Mouse (Mus musculus) frontal cortex, postnatal 10 days (tissue): Measurements from ENCODE around the gene Hoxc11.

Experiments
- DNase-seq, 2 experiments: peaks; one replicate each; pipeline ENCODE4 v3.0.0; 2022; ENCODE audit warnings: low spot score in 2 of 2, mixed read lengths in 1 of 2

Hoxc11 gene

DNA sequence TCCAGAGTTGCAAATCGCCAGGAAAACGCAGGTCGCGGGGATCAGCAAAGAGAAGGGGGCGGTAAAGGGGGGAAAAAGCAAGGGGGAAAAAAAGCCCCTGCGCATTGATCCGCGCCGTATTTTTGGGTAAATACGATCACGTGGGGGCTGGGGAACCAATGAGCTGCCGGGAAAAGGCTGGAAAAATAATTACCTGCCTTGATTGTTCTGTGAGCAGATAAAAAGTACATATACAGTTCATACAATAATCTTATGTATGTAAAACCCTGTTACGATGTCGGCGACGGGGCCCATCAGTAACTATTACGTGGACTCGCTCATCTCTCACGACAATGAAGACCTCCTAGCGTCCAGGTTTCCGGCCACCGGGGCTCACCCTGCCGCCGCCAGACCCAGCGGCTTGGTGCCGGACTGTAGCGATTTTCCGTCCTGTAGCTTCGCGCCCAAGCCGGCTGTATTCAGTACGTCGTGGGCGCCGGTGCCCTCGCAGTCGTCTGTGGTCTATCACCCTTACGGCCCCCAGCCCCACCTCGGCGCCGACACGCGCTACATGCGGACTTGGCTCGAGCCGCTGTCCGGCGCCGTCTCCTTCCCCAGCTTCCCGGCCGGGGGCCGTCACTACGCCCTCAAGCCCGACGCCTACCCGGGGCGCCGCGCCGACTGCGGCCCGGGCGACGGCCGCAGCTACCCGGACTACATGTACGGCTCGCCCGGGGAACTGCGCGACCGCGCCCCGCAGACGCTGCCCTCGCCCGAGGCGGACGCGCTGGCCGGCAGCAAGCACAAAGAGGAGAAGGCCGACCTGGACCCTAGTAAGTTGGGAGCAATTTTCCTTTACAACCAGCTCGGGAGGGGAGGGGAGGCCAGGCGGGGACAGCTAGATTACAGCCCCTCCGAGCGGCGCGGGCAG, 27.4 kb downstream of the Hoxc11 start:
- DNase-seq: no peak

GRCm38 (mm10) chr15:102983716-102984115, 29.5 kb downstream of the Hoxc11 start:
- no peak for DNase-seq

- no peak for DNase-seq
These were observed 30.3 kb downstream of the Hoxc11 start for GRCm38 (mm10) chr15:102984521-102984920.

GRCm38 (mm10) chr15:102984925-102985324, 30.7 kb downstream of the Hoxc11 start:
- DNase-seq: no peak

DNA sequence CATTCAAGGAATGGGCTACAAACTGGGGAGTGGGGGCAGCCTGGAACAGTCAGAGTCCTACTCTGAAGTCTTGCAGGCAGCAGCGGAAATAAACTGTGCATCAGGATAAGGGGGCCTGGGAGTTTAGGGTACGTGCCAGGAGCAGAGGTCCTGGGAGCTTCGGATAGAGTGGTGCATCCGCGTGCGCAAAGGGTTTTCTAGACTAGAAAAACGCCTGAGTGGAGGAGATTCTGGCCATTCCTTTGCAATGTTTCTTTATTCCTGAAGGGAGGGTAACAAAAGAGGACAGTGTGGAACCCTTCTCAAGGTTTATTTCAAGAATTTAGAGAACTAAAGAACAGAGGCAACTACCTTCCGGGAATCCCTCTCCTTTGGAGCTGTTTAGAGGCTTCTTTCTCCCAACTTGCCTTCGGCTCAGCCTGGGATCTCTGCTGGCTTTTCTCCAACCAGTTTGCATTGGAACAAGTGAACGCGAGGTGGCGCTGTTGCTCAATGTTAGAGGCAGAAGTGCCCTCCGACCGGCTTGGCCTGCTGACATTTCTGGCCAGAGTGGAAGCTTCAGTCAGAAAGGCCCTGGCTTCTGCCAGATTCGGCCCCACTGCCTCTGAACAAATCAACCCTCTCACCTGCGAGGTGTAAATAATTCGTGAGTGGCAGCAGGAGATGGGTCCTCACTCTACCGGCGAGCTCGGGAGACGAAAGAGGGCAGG, 33.1 kb downstream of the Hoxc11 start:
- peak; percentile 44 to 83 for DNase-seq

- DNase-seq: no peak
These were observed 33.9 kb downstream of the Hoxc11 start for GRCm38 (mm10) chr15:102988078-102988477.

DNA sequence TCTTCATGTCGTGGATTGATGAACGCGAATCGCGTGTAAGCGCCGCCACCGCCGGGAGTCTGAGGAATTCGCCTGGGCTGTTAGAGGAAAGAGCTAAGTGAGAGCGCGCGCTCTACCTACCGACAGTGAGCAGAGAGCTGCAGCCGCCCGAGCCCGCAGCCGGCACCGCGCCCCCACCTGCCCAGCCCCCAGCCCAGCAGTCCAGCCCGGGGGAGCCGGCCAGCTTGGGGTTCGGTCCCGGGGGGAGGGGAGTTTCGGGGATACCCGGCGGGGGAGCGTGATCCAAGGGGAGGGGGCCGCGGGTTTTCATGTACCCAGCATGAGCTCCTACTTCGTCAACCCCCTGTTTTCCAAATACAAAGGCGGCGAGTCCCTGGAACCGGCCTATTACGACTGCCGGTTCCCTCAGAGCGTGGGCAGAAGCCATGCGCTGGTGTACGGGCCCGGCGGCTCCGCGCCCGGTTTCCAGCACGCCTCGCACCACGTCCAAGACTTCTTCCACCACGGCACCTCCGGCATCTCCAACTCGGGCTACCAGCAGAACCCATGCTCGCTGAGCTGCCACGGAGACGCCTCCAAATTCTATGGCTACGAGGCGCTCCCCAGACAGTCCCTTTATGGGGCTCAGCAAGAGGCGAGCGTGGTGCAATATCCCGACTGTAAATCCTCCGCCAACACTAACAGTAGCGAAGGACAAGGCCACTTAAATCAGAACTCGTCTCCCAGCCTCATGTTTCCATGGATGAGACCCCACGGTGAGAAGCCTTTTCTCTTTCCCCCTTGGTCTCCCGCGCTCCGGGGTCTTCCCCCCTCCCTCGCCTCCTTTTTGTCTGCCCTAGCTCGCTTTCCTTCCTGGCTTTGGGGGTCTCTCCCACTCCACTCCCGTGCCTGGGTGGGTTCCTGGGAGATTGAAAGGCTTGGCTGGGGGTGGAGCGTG, 36.5 kb downstream of the Hoxc11 start, which contains the start of gene Hoxc8:
Gene Hoxc8, plus strand, starts transcription at position 147 of the 937 bp plus-strand sequence.
- no peak for DNase-seq

GRCm38 (mm10) chr15:102991782-102992181, 37.6 kb downstream of the Hoxc11 start:
- no peak for DNase-seq

DNA sequence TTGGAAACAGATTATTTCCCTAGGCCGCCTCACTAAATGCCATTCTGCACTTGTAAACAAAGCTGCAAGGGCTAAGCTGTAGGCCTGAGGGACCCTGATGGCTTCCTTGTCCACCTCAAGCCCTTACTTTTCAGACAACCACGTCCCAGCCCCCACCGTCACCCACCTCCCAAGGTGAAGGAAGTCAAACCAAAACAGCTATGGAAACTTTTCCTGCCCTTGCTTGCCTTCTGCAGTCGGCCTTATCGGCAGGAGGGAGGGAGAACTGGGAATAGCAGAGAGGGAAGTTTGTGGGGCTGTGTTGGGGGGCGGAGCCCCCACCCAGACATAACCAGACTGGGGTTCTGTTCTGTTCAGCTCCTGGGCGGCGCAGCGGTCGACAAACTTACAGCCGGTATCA, 38.0 kb downstream of the Hoxc11 start:
- no peak for DNase-seq

DNA sequence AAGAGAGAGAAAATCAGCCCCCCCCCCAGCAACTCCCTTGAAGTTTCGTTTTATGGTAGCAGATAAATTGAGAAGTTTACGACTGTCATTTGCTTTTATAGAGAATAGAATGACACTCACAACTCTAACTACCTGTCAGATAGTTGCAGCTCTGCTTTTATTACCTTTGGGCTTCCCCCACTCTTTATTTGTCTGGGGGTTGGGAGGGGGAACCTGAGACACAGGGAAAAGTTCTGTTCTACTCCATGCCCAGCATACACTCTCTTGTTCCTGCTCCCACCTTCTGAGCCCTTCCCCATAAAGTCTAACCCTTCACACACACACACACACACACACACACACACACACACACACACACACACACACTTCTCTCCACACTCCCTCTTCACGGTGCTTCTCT, 38.6 kb downstream of the Hoxc11 start:
- no peak for DNase-seq

GRCm38 (mm10) chr15:102996548-102996947, 42.3 kb downstream of the Hoxc11 start:
- no peak for DNase-seq

DNA sequence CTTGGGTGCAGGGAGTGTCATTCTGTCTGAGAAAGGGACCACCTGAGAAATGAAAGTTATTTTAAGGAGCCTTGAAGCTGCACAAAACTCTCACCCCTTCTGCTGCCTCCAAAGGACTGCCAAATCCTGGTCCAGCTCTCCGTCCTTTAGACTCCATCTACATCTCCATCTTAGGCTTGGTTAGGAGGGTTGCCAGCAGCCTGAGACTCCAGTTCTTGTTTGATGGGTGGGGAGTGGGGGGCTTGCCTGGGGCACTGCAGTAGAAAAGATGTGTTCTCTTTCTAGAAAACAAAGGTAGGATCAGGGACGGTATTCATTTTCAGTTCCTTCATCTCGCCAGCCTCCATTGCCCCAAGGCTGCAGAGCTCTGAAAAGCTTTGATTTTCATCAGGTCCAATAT, 43.2 kb downstream of the Hoxc11 start:
- DNase-seq: no peak

- no peak for DNase-seq
These were observed 43.7 kb downstream of the Hoxc11 start, which contains the start of gene Hoxc6 for GRCm38 (mm10) chr15:102997939-102998355. Gene Hoxc6, plus strand, starts transcription at chr15:102998257.

DNA sequence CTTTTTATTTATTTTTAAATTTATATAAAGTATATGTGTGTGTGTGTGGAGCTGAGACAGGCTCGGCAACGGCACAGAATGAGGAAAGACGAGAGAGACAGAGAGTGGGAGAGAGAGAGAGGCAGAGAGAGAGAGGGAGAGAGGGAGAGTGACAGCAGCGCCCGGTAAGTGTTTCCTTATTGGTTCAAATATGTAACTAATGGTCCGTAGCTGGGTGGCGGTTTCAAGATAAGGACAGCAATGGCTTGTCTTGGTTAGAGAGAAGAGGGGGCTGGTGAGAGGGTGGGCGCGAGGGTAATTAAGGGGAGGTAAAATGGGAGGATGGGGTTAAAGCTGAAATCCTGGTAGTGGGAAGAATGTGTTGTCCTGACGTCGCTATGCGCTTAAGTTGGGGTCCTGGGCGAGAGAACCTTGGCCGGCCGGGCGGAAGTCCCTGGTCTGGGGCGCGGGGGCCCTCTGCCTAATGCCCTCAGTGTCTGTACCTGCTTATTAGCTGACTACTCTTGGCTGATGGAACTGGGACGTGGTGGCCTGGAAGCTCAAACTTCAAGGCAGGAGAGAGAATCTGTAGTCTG, 44.5 kb downstream of the Hoxc11 start:
- no peak for DNase-seq

DNA sequence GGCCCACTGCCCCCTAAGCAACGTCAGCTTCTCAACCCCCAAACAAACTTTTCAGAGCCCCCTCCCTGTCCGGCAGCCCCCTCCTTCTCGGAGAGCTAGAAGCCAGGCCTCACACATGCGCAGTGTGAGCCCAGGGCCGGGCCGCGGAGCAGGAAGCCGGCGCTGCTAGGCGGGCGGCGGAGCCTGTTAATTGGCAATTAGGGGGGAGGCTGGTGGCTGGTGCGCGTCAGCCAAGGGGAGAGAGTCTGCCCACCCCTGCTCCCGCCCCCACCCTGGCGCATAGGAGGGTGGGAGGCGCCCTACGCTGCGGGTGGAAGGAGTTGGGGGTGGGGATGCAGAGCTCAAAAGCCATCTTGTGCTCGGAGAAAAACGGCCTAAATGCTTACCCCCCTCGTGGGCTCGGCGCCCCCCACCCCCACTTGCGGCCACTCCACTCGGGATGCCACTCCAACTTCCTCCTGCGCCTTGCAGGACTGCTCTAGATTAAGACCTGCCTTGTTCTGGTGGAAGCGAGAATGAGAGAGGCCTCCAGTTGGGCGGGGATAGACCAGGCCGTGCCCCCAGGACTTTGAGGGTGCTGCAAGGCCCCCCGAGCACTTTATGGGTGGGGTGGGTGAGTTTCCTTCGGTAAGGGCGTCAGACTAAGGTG, 45.1 kb downstream of the Hoxc11 start:
- DNase-seq: no peak

- no peak for DNase-seq
These were observed 45.7 kb downstream of the Hoxc11 start for GRCm38 (mm10) chr15:102999955-103000354.

DNA sequence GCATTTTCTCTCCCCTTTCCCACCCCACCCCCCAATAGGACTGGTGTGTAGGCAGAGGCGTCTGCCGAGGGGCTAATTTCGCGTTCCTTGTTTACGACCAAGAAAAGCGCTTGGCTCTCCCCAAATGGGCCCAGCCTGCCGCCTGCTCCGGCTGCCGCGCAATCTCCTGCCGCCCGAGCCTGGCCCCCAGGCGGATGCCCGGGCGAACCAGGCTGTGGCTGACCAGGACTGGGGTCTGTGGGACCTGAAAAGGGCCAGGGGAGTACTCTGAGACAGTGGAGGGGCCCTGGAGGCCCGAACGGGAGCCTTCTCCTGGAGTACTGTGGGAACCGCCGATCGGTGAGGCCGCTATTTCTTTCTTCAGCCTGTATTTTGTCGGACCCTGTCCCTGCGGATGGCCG, 46.3 kb downstream of the Hoxc11 start:
- DNase-seq: no peak

DNA sequence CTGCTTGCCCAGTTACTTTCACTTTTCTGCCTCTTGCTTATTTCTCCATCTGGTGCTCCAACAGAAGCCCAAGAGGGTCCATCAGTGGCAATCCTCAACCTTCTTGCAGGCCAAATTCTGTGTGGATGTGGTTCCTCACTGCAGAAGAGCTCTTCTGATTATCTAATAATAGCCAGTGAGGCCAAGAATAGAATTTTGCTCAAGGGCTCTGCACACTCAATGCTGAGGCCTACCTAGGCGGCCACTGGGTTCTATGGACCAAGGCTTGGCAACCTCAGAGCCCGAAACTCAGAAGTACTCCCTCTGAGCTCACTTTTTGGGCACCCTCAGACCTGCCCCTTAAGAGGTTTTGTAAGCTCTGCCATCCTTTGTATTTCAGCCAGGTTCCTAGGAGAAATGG, 47.1 kb downstream of the Hoxc11 start:
- DNase-seq: no peak

DNA sequence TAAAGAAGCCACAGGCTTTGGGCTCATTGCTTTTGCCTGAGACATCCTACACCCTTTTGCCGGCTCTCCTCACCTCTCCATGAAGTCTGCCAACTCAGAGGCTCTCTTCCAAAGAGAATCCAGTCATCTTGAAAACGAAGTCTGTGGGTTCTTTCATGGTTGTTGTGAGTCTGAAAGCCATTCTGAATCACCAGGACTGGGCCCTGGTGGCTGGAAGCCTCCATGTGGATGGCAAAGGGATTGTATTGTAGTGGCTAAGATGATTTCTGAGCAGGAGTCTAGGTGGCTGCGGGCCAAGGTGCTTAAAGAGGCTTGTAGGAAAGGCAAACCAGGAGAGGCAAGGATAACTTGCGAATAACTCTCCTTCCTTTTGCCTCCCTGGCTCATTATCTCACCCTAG, 47.9 kb downstream of the Hoxc11 start:
- DNase-seq: no peak

DNA sequence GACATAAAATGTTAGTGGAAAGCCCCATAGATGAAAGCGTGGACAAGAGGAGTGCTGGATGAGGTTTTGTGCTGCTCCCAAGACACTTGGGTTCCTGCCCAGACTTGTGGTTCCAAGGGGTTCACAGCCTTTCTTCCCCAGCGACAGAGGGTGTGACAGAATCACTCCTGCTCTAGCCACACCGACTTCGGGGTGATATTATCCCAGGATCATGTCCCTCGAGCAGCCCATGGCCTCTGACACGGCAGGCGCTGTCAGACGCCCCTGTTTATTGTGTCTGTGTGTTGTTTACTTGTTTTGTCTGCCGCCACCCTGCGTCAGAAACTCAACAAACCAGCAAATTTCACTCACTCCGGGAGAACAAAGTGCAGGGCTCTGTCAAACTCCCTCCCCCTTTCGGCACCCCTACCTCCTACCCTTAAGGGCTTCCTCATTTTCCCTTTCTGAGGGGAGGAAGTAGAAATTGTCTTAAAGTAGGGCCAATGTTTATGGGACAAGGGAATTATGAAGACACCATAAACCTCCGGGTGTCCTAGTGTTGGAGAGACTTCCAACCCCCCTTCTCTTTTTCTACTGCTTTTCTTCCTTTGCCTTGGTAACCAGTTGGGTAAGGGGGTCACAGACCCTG, 48.7 kb downstream of the Hoxc11 start:
- DNase-seq: no peak
